Mouse (Mus musculus): ENCODE data around the gene Gm42906. TPM values are rescaled to one million over a fixed set of nuclear protein-coding genes. Genes with fewer than 3 reads are reported as not detected.

Gm42906 gene
- polyA plus RNA-seq, 1 experiment: not detected

DNA sequence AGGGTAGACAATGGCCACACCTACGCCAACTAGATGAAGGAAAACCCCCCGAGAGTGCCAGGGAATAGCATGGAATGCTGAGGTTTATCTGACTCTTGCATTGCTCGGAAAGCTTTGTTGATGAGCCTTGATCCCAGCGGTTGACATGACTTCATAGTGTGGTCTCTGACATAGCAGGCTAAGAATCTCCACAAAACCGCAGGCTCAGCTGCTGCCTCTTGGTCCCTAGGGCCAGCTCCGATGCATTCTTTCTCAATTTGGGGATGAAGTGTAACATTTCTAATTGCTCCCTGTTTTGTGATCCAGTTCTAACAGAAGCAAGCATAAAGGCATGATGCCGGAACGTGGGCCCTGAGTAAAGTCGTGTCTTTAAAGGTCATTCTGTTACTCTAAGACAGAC is 315.2 kb downstream of the Gm42906 start:
- WGBS: 82% methylated on average over 9 of the region's 9 CpGs
- no peaks in the 10 kb centered on the region for H3K27me3 ChIP-seq (ENCODE audit: control insufficient read depth, insufficient read depth, low read length)
- peak overlapping the region; percentile 49 for H3K27ac ChIP-seq (ENCODE audit: insufficient read depth, low read depth, low read length)
- H3K4me3 ChIP-seq (ENCODE audit: low read depth, low read length): no peak overlapping the region
- TF ChIP-seq CTCF (IDR thresholded peaks at IDR 0.05; ENCODE audit: extremely low read depth, insufficient read length, insufficient replicate concordance, low read depth, low read length) (no peak), POLR2A (IDR thresholded peaks at IDR 0.05; ENCODE audit: low read depth, low read length) (no peak)
- H3K4me1 ChIP-seq (ENCODE audit: control insufficient read depth, insufficient read depth, insufficient read length, low read length): peaks cover 3% of the 10 kb centered on the region
- H3K36me3 ChIP-seq (ENCODE audit: control insufficient read depth, insufficient read depth, low read length): no peaks in the 10 kb centered on the region

GRCm38 (mm10) chr5:151111080-151111871 is 316.7 kb downstream of the Gm42906 start:
- H3K4me1 ChIP-seq (ENCODE audit: control insufficient read depth, insufficient read depth, insufficient read length, low read length): peaks cover 3% of the 10 kb centered on the region
- H3K27ac ChIP-seq (ENCODE audit: insufficient read depth, low read depth, low read length): no peak overlapping the region
- H3K27me3 ChIP-seq (ENCODE audit: control insufficient read depth, insufficient read depth, low read length): no peaks in the 10 kb centered on the region
- no peak for TF ChIP-seq CTCF (IDR thresholded peaks at IDR 0.05; ENCODE audit: extremely low read depth, insufficient read length, insufficient replicate concordance, low read depth, low read length)
- no peak for TF ChIP-seq POLR2A (IDR thresholded peaks at IDR 0.05; ENCODE audit: low read depth, low read length)
- no peak overlapping the region for H3K4me3 ChIP-seq (ENCODE audit: low read depth, low read length)
- 88% methylated on average over 7 of the region's 7 CpGs for WGBS
- no peaks in the 10 kb centered on the region for H3K36me3 ChIP-seq (ENCODE audit: control insufficient read depth, insufficient read depth, low read length)

GRCm38 (mm10) chr5:151110461-151110908 is 317.5 kb downstream of the Gm42906 start:
- no peaks in the 10 kb centered on the region for H3K36me3 ChIP-seq (ENCODE audit: control insufficient read depth, insufficient read depth, low read length)
- peaks cover 3% of the 10 kb centered on the region for H3K4me1 ChIP-seq (ENCODE audit: control insufficient read depth, insufficient read depth, insufficient read length, low read length)
- H3K27ac ChIP-seq (ENCODE audit: insufficient read depth, low read depth, low read length): no peak overlapping the region; the same call in 1 of the 2 replicates
- TF ChIP-seq POLR2A (IDR thresholded peaks at IDR 0.05; ENCODE audit: low read depth, low read length) (no peak), CTCF (IDR thresholded peaks at IDR 0.05; ENCODE audit: extremely low read depth, insufficient read length, insufficient replicate concordance, low read depth, low read length) (no peak)
- no peak overlapping the region for H3K4me3 ChIP-seq (ENCODE audit: low read depth, low read length)
- H3K27me3 ChIP-seq (ENCODE audit: control insufficient read depth, insufficient read depth, low read length): no peaks in the 10 kb centered on the region
- 71% methylated on average over 6 of the region's 6 CpGs for WGBS

GRCm38 (mm10) chr5:151109822-151110221 is 318.1 kb downstream of the Gm42906 start:
- TF ChIP-seq POLR2A (IDR thresholded peaks at IDR 0.05; ENCODE audit: low read depth, low read length): no peak
- Histone ChIP-seq H3K27me3 (ENCODE audit: control insufficient read depth, insufficient read depth, low read length) (no peaks in the 10 kb centered on the region), H3K4me1 (ENCODE audit: control insufficient read depth, insufficient read depth, insufficient read length, low read length) (peaks cover 3% of the 10 kb centered on the region), H3K36me3 (ENCODE audit: control insufficient read depth, insufficient read depth, low read length) (no peaks in the 10 kb centered on the region), H3K27ac (ENCODE audit: insufficient read depth, low read depth, low read length) (0 out of 2 replicates have a peak overlapping the region, but pooled peaks have one; percentile 33), H3K4me3 (ENCODE audit: low read depth, low read length) (no peak overlapping the region)
- 60% methylated on average over 2 of the region's 2 CpGs for WGBS

- peaks cover 8% of the 10 kb centered on the region for H3K4me1 ChIP-seq (ENCODE audit: control insufficient read depth, insufficient read depth, insufficient read length, low read length)
- H3K4me3 ChIP-seq (ENCODE audit: low read depth, low read length): no peak overlapping the region
- TF ChIP-seq CTCF (IDR thresholded peaks at IDR 0.05; ENCODE audit: extremely low read depth, insufficient read length, insufficient replicate concordance, low read depth, low read length) (no peak), POLR2A (IDR thresholded peaks at IDR 0.05; ENCODE audit: low read depth, low read length) (no peak)
- H3K27me3 ChIP-seq (ENCODE audit: control insufficient read depth, insufficient read depth, low read length): no peaks in the 10 kb centered on the region
- H3K36me3 ChIP-seq (ENCODE audit: control insufficient read depth, insufficient read depth, low read length): no peaks in the 10 kb centered on the region
- WGBS: 82% methylated on average over 7 of the region's 7 CpGs
- peak overlapping the region; percentile 7; the same call in 1 of the 2 replicates for H3K27ac ChIP-seq (ENCODE audit: insufficient read depth, low read depth, low read length)
Observed at GRCm38 (mm10) chr5:151108955-151109354, 319.0 kb downstream of the Gm42906 start.

- no peaks in the 10 kb centered on the region for H3K36me3 ChIP-seq (ENCODE audit: control insufficient read depth, insufficient read depth, low read length)
- peak overlapping the region; percentile 20 for H3K27ac ChIP-seq (ENCODE audit: insufficient read depth, low read depth, low read length)
- H3K4me3 ChIP-seq (ENCODE audit: low read depth, low read length): peak overlapping the region; percentile 25; the same call in 1 of the 2 replicates
- WGBS: 70% methylated on average over 19 of the region's 19 CpGs
- peaks cover 8% of the 10 kb centered on the region for H3K4me1 ChIP-seq (ENCODE audit: control insufficient read depth, insufficient read depth, insufficient read length, low read length)
- TF ChIP-seq POLR2A (IDR thresholded peaks at IDR 0.05; ENCODE audit: low read depth, low read length) (no peak), CTCF (IDR thresholded peaks at IDR 0.05; ENCODE audit: extremely low read depth, insufficient read length, insufficient replicate concordance, low read depth, low read length) (no peak)
- H3K27me3 ChIP-seq (ENCODE audit: control insufficient read depth, insufficient read depth, low read length): no peaks in the 10 kb centered on the region
Observed at GRCm38 (mm10) chr5:151108291-151108897, 319.6 kb downstream of the Gm42906 start.

- TF ChIP-seq POLR2A (IDR thresholded peaks at IDR 0.05; ENCODE audit: low read depth, low read length) (no peak), CTCF (IDR thresholded peaks at IDR 0.05; ENCODE audit: extremely low read depth, insufficient read length, insufficient replicate concordance, low read depth, low read length) (no peak)
- WGBS: 91% methylated on average over 3 of the region's 3 CpGs
- H3K4me1 ChIP-seq (ENCODE audit: control insufficient read depth, insufficient read depth, insufficient read length, low read length): peaks cover 10% of the 10 kb centered on the region
Observed at GRCm38 (mm10) chr5:151106841-151107240, 321.1 kb downstream of the Gm42906 start.

More at GRCm38 (mm10) chr5:151106841-151107240, 321.1 kb downstream of the Gm42906 start:
- Histone ChIP-seq H3K4me3 (ENCODE audit: low read depth, low read length) (no peak overlapping the region), H3K36me3 (ENCODE audit: control insufficient read depth, insufficient read depth, low read length) (no peaks in the 10 kb centered on the region), H3K27me3 (ENCODE audit: control insufficient read depth, insufficient read depth, low read length) (no peaks in the 10 kb centered on the region), H3K27ac (ENCODE audit: insufficient read depth, low read depth, low read length) (no peak overlapping the region)
